Mouse (Mus musculus) MEL (cell line): ENCODE measurements around the gene 4930505A04Rik. TPM values are rescaled to one million over a fixed set of nuclear protein-coding genes. Genes with fewer than 3 reads are reported as not detected.

Experiments used
- DNase-seq: peaks from one replicate; pipeline ENCODE4 v3.0.0; 2011; ENCODE audit warnings: low read depth, low spot score
- H3K27ac ChIP-seq: 2 replicates; pipeline ENCODE4 v1.5.1; 2012; ENCODE audit warnings: low read depth, mild to moderate bottlenecking, control low read depth, low read length, moderate library complexity; ENCODE audit not compliant: control insufficient read depth
- H3K27me3 ChIP-seq, 2 experiments: fragments of 150-350 bp in 1 of 2; sonication (generic) in 1 of 2; 2 replicates each; pipeline ENCODE4 v1.6.1; 2012; ENCODE audit warnings: low read length in 2 of 2, mild to moderate bottlenecking in 2 of 2, improper control_type of control experiment in 1 of 2, moderate library complexity in 1 of 2; ENCODE audit not compliant: insufficient read depth in 2 of 2, control insufficient read depth in 1 of 2
- H3K36me3 ChIP-seq, 2 experiments: 2 replicates each; pipeline ENCODE4 v1.6.1; 2012 to 2014; ENCODE audit warnings: low read length in 2 of 2, improper control_type of control experiment in 1 of 2, inconsistent platforms in 1 of 2, mild to moderate bottlenecking in 1 of 2; ENCODE audit not compliant: insufficient read depth in 2 of 2, control insufficient read depth in 1 of 2
- H3K4me1 ChIP-seq, 2 experiments: fragments of 150-350 bp in 1 of 2; sonication (generic) in 1 of 2; 2 replicates each; pipeline ENCODE4 v1.6.1; 2012; ENCODE audit warnings: low read length in 2 of 2, improper control_type of control experiment in 1 of 2, mild to moderate bottlenecking in 1 of 2; ENCODE audit not compliant: insufficient read depth in 2 of 2, control insufficient read depth in 1 of 2
- H3K4me3 ChIP-seq, 2 experiments: fragments of 150-350 bp in 1 of 2; sonication (generic) in 1 of 2; 2 replicates each; pipeline ENCODE4 v1.5.1; 2012; ENCODE audit warnings: low read depth in 2 of 2, low read length in 2 of 2, mild to moderate bottlenecking in 2 of 2, moderate library complexity in 2 of 2, control low read depth in 1 of 2, improper control_type of control experiment in 1 of 2; ENCODE audit not compliant: control insufficient read depth in 1 of 2, insufficient read depth in 1 of 2
- H3K79me2 ChIP-seq: 2 replicates; pipeline ENCODE4 v1.6.1; 2012; ENCODE audit warnings: mild to moderate bottlenecking, low read length, moderate library complexity; ENCODE audit not compliant: control insufficient read depth, poor library complexity, insufficient read depth
- H3K9ac ChIP-seq: 2 replicates; pipeline ENCODE4 v1.6.1; 2012; ENCODE audit warnings: low read depth, mild to moderate bottlenecking, control low read depth, low read length, moderate library complexity; ENCODE audit not compliant: control insufficient read depth, poor library complexity, severe bottlenecking
- H3K9me3 ChIP-seq: fragments of 150-350 bp; sonication (generic); replicated peaks from 2 replicates; pipeline ENCODE4 v1.6.1; 2012; ENCODE audit warnings: mild to moderate bottlenecking, low read length, improper control_type of control experiment, moderate library complexity; ENCODE audit not compliant: insufficient read depth
- BHLHE40 ChIP-seq: IDR thresholded peaks from 2 replicates; pipeline ENCODE4 v1.6.1; 2012; ENCODE audit warnings: low read depth, mild to moderate bottlenecking, inconsistent platforms, low read length, improper control_type of control experiment, borderline replicate concordance
- CHD1 ChIP-seq: IDR thresholded peaks from 2 replicates; pipeline ENCODE4 v1.6.1; 2012; ENCODE audit warnings: low read depth, mild to moderate bottlenecking, inconsistent platforms, low read length, improper control_type of control experiment
- CHD2 ChIP-seq: IDR thresholded peaks from 2 replicates; pipeline ENCODE4 v1.6.1; 2011; ENCODE audit warnings: low read length, improper control_type of control experiment
- CTCF ChIP-seq, 3 experiments: IDR thresholded peaks in 2 of 3; conservative IDR thresholded peaks in 1 of 3; 2 replicates each; pipeline ENCODE4 v1.5.1; 2011 to 2012; ENCODE audit warnings: low read length in 3 of 3, low read depth in 2 of 3, mild to moderate bottlenecking in 2 of 3, improper control_type of control experiment in 1 of 3, inconsistent platforms in 1 of 3, mixed read lengths in 1 of 3, moderate library complexity in 1 of 3; ENCODE audit not compliant: control insufficient read depth in 1 of 3, insufficient read depth in 1 of 3, poor library complexity in 1 of 3, severe bottlenecking in 1 of 3
- ELF1 ChIP-seq: IDR thresholded peaks from 2 replicates; pipeline ENCODE4 v1.6.1; 2014; ENCODE audit warnings: low read depth, mild to moderate bottlenecking, inconsistent platforms, low read length, improper control_type of control experiment, moderate library complexity
- ETS1 ChIP-seq: IDR thresholded peaks from 2 replicates; pipeline ENCODE4 v1.6.1; 2012; ENCODE audit warnings: low read depth, mild to moderate bottlenecking, inconsistent platforms, low read length, improper control_type of control experiment, moderate library complexity
- HCFC1 ChIP-seq: IDR thresholded peaks from 2 replicates; pipeline ENCODE4 v1.6.1; 2012; ENCODE audit warnings: low read depth, mild to moderate bottlenecking, inconsistent platforms, low read length, improper control_type of control experiment, moderate library complexity
- MAFK ChIP-seq: IDR thresholded peaks from 2 replicates; pipeline ENCODE4 v1.6.1; 2011; ENCODE audit warnings: low read depth, mild to moderate bottlenecking, low read length, improper control_type of control experiment, borderline replicate concordance
- MAX ChIP-seq: IDR thresholded peaks from 2 replicates; pipeline ENCODE4 v1.6.1; 2011; ENCODE audit warnings: low read length, improper control_type of control experiment
- MAZ ChIP-seq: IDR thresholded peaks from 2 replicates; pipeline ENCODE4 v1.6.1; 2012; ENCODE audit warnings: low read depth, mild to moderate bottlenecking, inconsistent platforms, low read length, improper control_type of control experiment
- MEF2A ChIP-seq: IDR thresholded peaks from 2 replicates; pipeline ENCODE4 v1.6.1; 2014; ENCODE audit warnings: low read depth, mild to moderate bottlenecking, inconsistent platforms, low read length, improper control_type of control experiment; ENCODE audit not compliant: poor library complexity, insufficient replicate concordance, severe bottlenecking; ENCODE audit errors: extremely low read depth
- MXI1 ChIP-seq: IDR thresholded peaks from 2 replicates; pipeline ENCODE4 v1.6.1; 2011; ENCODE audit warnings: mild to moderate bottlenecking, low read depth, low read length, improper control_type of control experiment
- NELFE ChIP-seq: IDR thresholded peaks from 2 replicates; pipeline ENCODE4 v1.6.1; 2011; ENCODE audit warnings: low read depth, low read length, improper control_type of control experiment
- NRF1 ChIP-seq: IDR thresholded peaks from 2 replicates; pipeline ENCODE4 v1.6.1; 2014; ENCODE audit warnings: low read depth, mild to moderate bottlenecking, inconsistent platforms, low read length, improper control_type of control experiment, moderate library complexity; ENCODE audit not compliant: poor library complexity, insufficient read depth, severe bottlenecking
- POLR2A ChIP-seq, 2 experiments: IDR thresholded peaks; 2 replicates each; pipeline ENCODE4 v1.6.1; 2011 to 2012; ENCODE audit warnings: low read length in 2 of 2, mild to moderate bottlenecking in 2 of 2, control low read depth in 1 of 2, improper control_type of control experiment in 1 of 2, low read depth in 1 of 2, moderate library complexity in 1 of 2; ENCODE audit not compliant: control insufficient read depth in 1 of 2, insufficient read depth in 1 of 2, poor library complexity in 1 of 2
- POLR2AphosphoS5 ChIP-seq: IDR thresholded peaks from 2 replicates; pipeline ENCODE4 v1.6.1; 2012; ENCODE audit warnings: low read depth, borderline replicate concordance, mild to moderate bottlenecking, inconsistent platforms, low read length, moderate library complexity, mixed read lengths
- RAD21 ChIP-seq: IDR thresholded peaks from 2 replicates; pipeline ENCODE4 v1.6.1; 2011; ENCODE audit warnings: mild to moderate bottlenecking, low read depth, low read length, improper control_type of control experiment
- SIN3A ChIP-seq: IDR thresholded peaks from 2 replicates; pipeline ENCODE4 v1.6.1; 2012; ENCODE audit warnings: low read length, improper control_type of control experiment, inconsistent platforms
- SMC3 ChIP-seq: IDR thresholded peaks from 2 replicates; pipeline ENCODE4 v1.6.1; 2011; ENCODE audit warnings: low read depth, low read length, improper control_type of control experiment
- TAL1 ChIP-seq: IDR thresholded peaks from 2 replicates; pipeline ENCODE4 v1.6.1; 2012; ENCODE audit warnings: mild to moderate bottlenecking, inconsistent platforms, low read length, moderate library complexity, mixed read lengths
- TCF12 ChIP-seq: IDR thresholded peaks from 2 replicates; pipeline ENCODE4 v1.6.1; 2014; ENCODE audit warnings: low read depth, mild to moderate bottlenecking, inconsistent platforms, low read length, improper control_type of control experiment, moderate library complexity
- UBTF ChIP-seq: IDR thresholded peaks from 2 replicates; pipeline ENCODE4 v1.6.1; 2012; ENCODE audit warnings: low read depth, mild to moderate bottlenecking, inconsistent platforms, low read length, improper control_type of control experiment, moderate library complexity, borderline replicate concordance; ENCODE audit not compliant: insufficient read depth
- USF2 ChIP-seq, 2 experiments: IDR thresholded peaks; 2 replicates each; pipeline ENCODE4 v1.6.1; 2011 to 2012; ENCODE audit warnings: improper control_type of control experiment in 2 of 2, low read length in 2 of 2, borderline replicate concordance in 1 of 2, inconsistent platforms in 1 of 2, low read depth in 1 of 2, mild to moderate bottlenecking in 1 of 2; ENCODE audit not compliant: insufficient read depth in 1 of 2
- ZC3H11A ChIP-seq: IDR thresholded peaks from 2 replicates; pipeline ENCODE4 v1.6.1; 2012; ENCODE audit warnings: low read depth, mild to moderate bottlenecking, inconsistent platforms, low read length, improper control_type of control experiment
- ZKSCAN1 ChIP-seq: IDR thresholded peaks from 2 replicates; pipeline ENCODE4 v1.6.1; 2012; ENCODE audit warnings: low read depth, mild to moderate bottlenecking, inconsistent platforms, low read length, improper control_type of control experiment, moderate library complexity
- ZMIZ1 ChIP-seq: IDR thresholded peaks from 2 replicates; pipeline ENCODE4 v1.6.1; 2012; ENCODE audit warnings: low read depth, mild to moderate bottlenecking, inconsistent platforms, low read length, improper control_type of control experiment, moderate library complexity
- ZNF384 ChIP-seq: IDR thresholded peaks from 2 replicates; pipeline ENCODE4 v1.6.1; 2012; ENCODE audit warnings: low read depth, mild to moderate bottlenecking, inconsistent platforms, low read length, improper control_type of control experiment
- polyA plus RNA-seq, 2 experiments: library from polyadenylated mRNA; stranded (reverse) in 1 of 2; unstranded in 1 of 2; fragments of >175 nt in 1 of 2; fragments of >200 nt in 1 of 2; gene quantifications; 2 replicates each; pipeline versions ENCODE4 v1.2.1 to v1.2.4; 2012; ENCODE audit warnings: low replicate concordance in 2 of 2, low read depth in 1 of 2; ENCODE audit not compliant: insufficient read length in 2 of 2, insufficient read depth in 1 of 2, missing spikeins in 1 of 2
- total RNA-seq: library from RNA; depleted of rRNA; stranded (reverse); fragments of 300-350 nt; gene quantifications from 2 replicates; pipeline ENCODE4 v1.2.3, GENCODE M21; 2012; rRNA removed

The 4930505A04Rik gene
- not detected in 2 replicates for total RNA-seq
- polyA plus RNA-seq = not detected

- Histone ChIP-seq H3K36me3 (no peaks in the 10 kb centered on the region), H3K9me3 (no peaks in the 10 kb centered on the region), H3K4me1 (no peaks in the 10 kb centered on the region), H3K79me2 (no peaks in the 10 kb centered on the region), H3K27ac (no peak within 1 kb of the TSS), H3K27me3 (no peaks in the 10 kb centered on the region), H3K9ac (no peak within 1 kb of the TSS), H3K4me3 (no peak within 1 kb of the TSS)
- TF ChIP-seq TCF12 = no peak
- TF ChIP-seq CHD2 = no peak
- no peak for TF ChIP-seq HCFC1
- no peak for TF ChIP-seq MAX
- no peak for TF ChIP-seq USF2 (IDR thresholded peaks at IDR 0.05; ENCODE audit: borderline replicate concordance in 1 of 2, insufficient read depth in 1 of 2, low read depth in 1 of 2, low read length in 2 of 2)
- TF ChIP-seq ELF1 = no peak
- TF ChIP-seq SMC3 = no peak
- no peak for TF ChIP-seq POLR2AphosphoS5
- TF ChIP-seq ETS1 = no peak
- no peak for TF ChIP-seq NRF1
- no peak for TF ChIP-seq BHLHE40
- no peak for TF ChIP-seq ZNF384
- no peak for TF ChIP-seq MAZ
- no peak for TF ChIP-seq NELFE
- no peak for DNase-seq
These were observed at the start of gene 4930505A04Rik for GRCm38 (mm10) chr11:30471751-30472593. Gene 4930505A04Rik, minus strand, starts transcription at chr11:30471827.

GRCm38 (mm10) chr11:30517133-30517532 lies 45.5 kb upstream of the 4930505A04Rik start:
- DNase-seq = no peak
- no peak overlapping the region for H3K9ac ChIP-seq
- no peak for TF ChIP-seq SIN3A
- TF ChIP-seq MAFK = no peak
- no peak for TF ChIP-seq POLR2AphosphoS5
- no peak for TF ChIP-seq MEF2A
- no peak for TF ChIP-seq CTCF (IDR thresholded peaks at IDR 0.05 in 2 of 3, conservative IDR thresholded peaks at IDR 0.05 in 1 of 3; ENCODE audit: control insufficient read depth in 1 of 3, insufficient read depth in 1 of 3, low read depth in 2 of 3, low read length in 3 of 3, poor library complexity in 1 of 3, severe bottlenecking in 1 of 3)
- TF ChIP-seq USF2 (IDR thresholded peaks at IDR 0.05; ENCODE audit: borderline replicate concordance in 1 of 2, insufficient read depth in 1 of 2, low read depth in 1 of 2, low read length in 2 of 2) = no peak
- TF ChIP-seq NRF1 = no peak
- no peak for TF ChIP-seq POLR2A (IDR thresholded peaks at IDR 0.05; ENCODE audit: control insufficient read depth in 1 of 2, insufficient read depth in 1 of 2, low read depth in 1 of 2, low read length in 2 of 2, poor library complexity in 1 of 2)
- no peak for TF ChIP-seq ZKSCAN1
- TF ChIP-seq ZC3H11A = no peak
- TF ChIP-seq MXI1 = no peak
- no peak for TF ChIP-seq RAD21
- no peak for TF ChIP-seq UBTF
- TF ChIP-seq MAZ = no peak
- no peak for TF ChIP-seq ZMIZ1
- TF ChIP-seq CHD1 = no peak
- TF ChIP-seq TAL1 = no peak
- no peak for TF ChIP-seq TCF12
- H3K9me3 ChIP-seq = no peaks in the 10 kb centered on the region
- no peak overlapping the region for H3K4me3 ChIP-seq
- H3K36me3 ChIP-seq = no peaks in the 10 kb centered on the region
- no peaks in the 10 kb centered on the region for H3K4me1 ChIP-seq
- no peak overlapping the region for H3K27ac ChIP-seq
- no peaks in the 10 kb centered on the region for H3K27me3 ChIP-seq
- no peaks in the 10 kb centered on the region for H3K79me2 ChIP-seq
